Mouse (Mus musculus) limb, embryonic 10.5 days (tissue): ENCODE data around the gene Myo1b. TPM values are rescaled to one million over a fixed set of nuclear protein-coding genes. Genes with fewer than 3 reads are reported as not detected.
"Not testable (repeated sequence)": the region's sequence is repeated elsewhere in the genome, so short reads cannot be mapped to it uniquely, and the experiment has no call there.

Experiments used
- DNase-seq: peaks from one replicate; pipeline ENCODE4 v3.0.0-alpha.2; 2017; ENCODE audit warnings: low spot score
- H3K27ac ChIP-seq: fragments of 300-500 bp; sonication (generic); 2 replicates; pipeline ENCODE4 v1.5.1; 2016; ENCODE audit warnings: mild to moderate bottlenecking
- H3K27me3 ChIP-seq: fragments of 300-500 bp; sonication (generic); 2 replicates; pipeline ENCODE4 v1.6.1; 2016; ENCODE audit warnings: low read depth, mild to moderate bottlenecking; ENCODE audit not compliant: poor library complexity, severe bottlenecking
- H3K36me3 ChIP-seq: fragments of 300-500 bp; sonication (generic); 2 replicates; pipeline ENCODE4 v1.6.1; 2016; ENCODE audit warnings: mild to moderate bottlenecking, moderate library complexity
- H3K4me1 ChIP-seq: fragments of 300-500 bp; sonication (generic); 2 replicates; pipeline ENCODE4 v1.6.1; 2016
- H3K4me3 ChIP-seq: fragments of 300-500 bp; sonication (generic); 2 replicates; pipeline ENCODE4 v1.5.1; 2016; ENCODE audit warnings: mild to moderate bottlenecking, moderate library complexity
- H3K9me3 ChIP-seq: fragments of 300-500 bp; sonication (generic); replicated peaks from 2 replicates; pipeline ENCODE4 v1.6.1; 2016; ENCODE audit warnings: mild to moderate bottlenecking
- WGBS: fragments of 180-500 bp; shearing (Covaris S2); methylation state at CpG from one replicate; pipeline ENCODE4 v1.1.7; 2016; 5-methylcytosine and 5-hydroxymethylcytosine counted together
- polyA plus RNA-seq: library from polyadenylated mRNA; unstranded; fragments of >200 nt; fragmentation: Nextera tagmentation; extraction: Ambion mirVana; gene quantifications from 2 replicates; pipeline ENCODE4 v1.2.1, GENCODE M21; 2016

The Myo1b gene
- polyA plus RNA-seq, 1 experiment from 2014 or later, result 115 TPM

DNA sequence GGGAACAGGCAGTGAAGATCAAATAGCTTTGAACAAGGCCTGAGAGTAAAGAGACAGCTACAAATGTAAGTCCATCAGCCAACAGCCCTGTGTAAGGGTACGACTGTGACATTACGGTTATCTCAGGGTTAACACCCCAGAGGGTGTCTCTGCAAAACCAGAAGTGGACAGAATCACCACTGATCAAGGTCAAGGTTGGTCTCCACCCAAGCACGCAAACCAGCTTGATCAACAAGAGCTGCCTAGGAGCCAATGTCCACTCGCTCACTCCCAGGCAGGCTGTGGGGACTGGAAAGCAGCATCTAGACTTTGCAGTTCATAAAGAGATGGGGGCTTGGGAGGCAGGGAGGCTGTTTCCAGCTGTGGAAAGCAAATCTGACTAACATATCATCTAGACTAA lies 23.9 kb downstream of the Myo1b start:
- no peak for DNase-seq
- peaks cover 60% of the 10 kb centered on the region for H3K4me1 ChIP-seq
- WGBS, result 90% methylated on average over 4 of the region's 4 CpGs
- peaks cover 25% of the 10 kb centered on the region for H3K36me3 ChIP-seq
- no peaks in the 10 kb centered on the region for H3K27me3 ChIP-seq
- H3K9me3 ChIP-seq, result no peaks in the 10 kb centered on the region
- no peak overlapping the region for H3K27ac ChIP-seq
- H3K4me3 ChIP-seq, result no peak overlapping the region

- no peak for DNase-seq
- Histone ChIP-seq H3K9me3 (no peaks in the 10 kb centered on the region), H3K4me3 (no peak overlapping the region), H3K4me1 (peaks cover 48% of the 10 kb centered on the region), H3K27me3 (no peaks in the 10 kb centered on the region), H3K36me3 (peaks cover 25% of the 10 kb centered on the region), H3K27ac (no peak overlapping the region)
- 75% methylated on average over 9 of the region's 9 CpGs for WGBS
These were observed 27.6 kb downstream of the Myo1b start for GRCm38 (mm10) chr1:51888046-51888813.

DNA sequence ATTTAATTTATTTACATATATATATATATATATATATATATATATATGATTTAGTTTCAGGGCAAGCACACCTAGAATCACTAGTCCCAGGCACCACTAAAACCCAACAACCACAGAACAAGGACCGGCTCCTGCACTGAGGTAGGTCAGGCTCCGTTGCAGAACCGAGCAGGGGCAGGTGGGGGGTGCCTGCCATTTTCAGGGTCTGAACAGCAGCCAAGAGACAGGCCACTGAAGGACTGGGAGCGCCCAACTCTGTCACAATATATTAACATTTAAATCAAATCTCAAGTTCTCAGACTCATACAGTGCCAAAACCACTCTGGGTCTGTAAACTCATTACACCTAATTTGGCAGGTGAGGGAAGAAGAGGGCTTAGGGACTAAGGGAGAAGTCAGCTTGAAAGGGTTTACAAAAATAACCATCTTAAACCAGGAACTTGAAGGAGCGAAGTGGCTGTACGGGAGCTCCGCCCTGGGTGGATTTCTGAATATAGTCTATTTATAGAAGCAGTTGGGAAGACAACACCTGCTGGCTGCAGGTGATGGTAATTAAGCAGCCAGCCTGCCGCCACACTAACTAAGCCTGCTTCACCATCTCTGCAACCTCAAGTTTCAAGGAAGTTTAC lies 30.4 kb downstream of the Myo1b start:
- H3K4me1 ChIP-seq, result peaks cover 33% of the 10 kb centered on the region
- WGBS, result 91% methylated on average over 8 of the region's 8 CpGs
- H3K36me3 ChIP-seq, result peaks cover 27% of the 10 kb centered on the region
- H3K9me3 ChIP-seq, result no peaks in the 10 kb centered on the region
- H3K4me3 ChIP-seq, result no peak overlapping the region
- no peak overlapping the region for H3K27ac ChIP-seq
- no peaks in the 10 kb centered on the region for H3K27me3 ChIP-seq
- no peak for DNase-seq

GRCm38 (mm10) chr1:51883211-51883610 lies 32.7 kb downstream of the Myo1b start:
- Histone ChIP-seq H3K4me1 (peaks cover 27% of the 10 kb centered on the region), H3K4me3 (no peak overlapping the region), H3K9me3 (no peaks in the 10 kb centered on the region), H3K36me3 (peaks cover 30% of the 10 kb centered on the region), H3K27me3 (no peaks in the 10 kb centered on the region), H3K27ac (no peak overlapping the region)
- WGBS, result 98% methylated on average over 2 of the region's 2 CpGs
- no peak for DNase-seq

- Histone ChIP-seq H3K27ac (no peak overlapping the region), H3K4me1 (peaks cover 23% of the 10 kb centered on the region), H3K9me3 (no peaks in the 10 kb centered on the region), H3K4me3 (no peak overlapping the region), H3K36me3 (peaks cover 34% of the 10 kb centered on the region), H3K27me3 (no peaks in the 10 kb centered on the region)
- 95% methylated on average over 10 of the region's 10 CpGs for WGBS
- no peak for DNase-seq
These were observed 33.1 kb downstream of the Myo1b start for GRCm38 (mm10) chr1:51882752-51883151.

DNA sequence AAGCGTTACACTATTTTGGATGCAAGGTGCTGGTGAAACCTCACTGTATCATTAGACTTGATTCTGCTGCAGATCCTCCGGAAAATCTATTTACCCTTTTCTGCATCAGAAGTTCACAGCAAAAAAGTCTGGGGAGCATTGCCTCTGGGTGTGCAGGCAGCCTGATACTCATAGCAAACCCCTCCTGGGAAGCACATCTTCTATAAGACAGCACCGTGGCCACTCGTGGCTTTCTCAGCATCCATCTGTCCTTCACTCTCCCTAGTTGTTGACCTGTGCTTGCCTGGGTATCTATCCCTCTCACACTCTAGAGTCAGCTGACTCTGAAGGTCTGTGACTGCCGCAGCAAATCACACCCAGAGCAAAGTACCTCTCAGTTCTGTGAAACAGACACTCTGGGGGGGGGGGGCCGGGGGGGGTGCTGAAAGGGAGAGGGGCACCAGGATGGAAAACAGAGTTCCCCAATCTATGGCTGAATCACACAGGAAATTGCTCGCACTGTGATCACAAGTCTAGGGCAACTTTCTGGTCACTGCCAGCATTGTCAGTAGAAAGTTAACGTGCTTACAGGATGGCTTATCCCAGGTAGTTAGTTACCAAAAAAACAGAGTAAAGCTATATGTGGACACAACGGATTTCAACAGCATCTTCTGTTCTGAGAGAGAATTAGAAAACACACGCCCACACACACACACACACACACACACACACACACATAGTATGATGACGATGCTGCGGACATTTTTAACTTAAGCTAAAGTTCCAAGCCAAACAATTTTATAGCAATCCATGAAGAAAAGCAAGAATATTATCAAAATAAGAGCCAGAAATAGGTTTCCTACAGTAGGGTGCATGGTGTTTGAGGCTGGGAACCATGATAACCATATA lies 35.7 kb downstream of the Myo1b start:
- no peak overlapping the region for H3K27ac ChIP-seq
- H3K27me3 ChIP-seq, result no peaks in the 10 kb centered on the region
- H3K36me3 ChIP-seq, result peaks cover 45% of the 10 kb centered on the region
- DNase-seq, result no peak
- no peaks in the 10 kb centered on the region for H3K9me3 ChIP-seq
- WGBS, result 63% methylated on average over 12 of the region's 12 CpGs
- H3K4me1 ChIP-seq, result peaks cover 16% of the 10 kb centered on the region
- no peak overlapping the region for H3K4me3 ChIP-seq

DNA sequence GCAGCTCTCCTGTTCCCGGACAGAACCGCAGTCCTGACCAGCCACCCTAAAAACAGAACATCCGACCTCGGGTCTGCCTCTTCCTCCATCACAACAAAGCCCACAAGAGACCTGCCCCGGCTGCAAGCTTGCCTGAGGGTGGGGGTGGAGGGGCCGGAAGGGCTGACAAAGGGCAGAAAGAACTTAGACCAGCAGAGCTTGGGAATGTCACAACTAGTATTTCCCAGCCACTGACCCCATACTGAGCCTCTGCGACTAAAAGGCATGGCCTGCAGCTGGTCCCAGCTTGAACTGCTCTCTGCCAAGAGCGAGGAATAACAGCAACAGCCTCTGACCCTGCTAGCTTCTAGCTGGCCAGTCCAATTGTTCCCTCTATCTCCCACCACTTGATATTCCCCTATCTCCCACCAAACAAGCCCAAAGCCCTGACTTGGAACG lies 36.5 kb downstream of the Myo1b start:
- Histone ChIP-seq H3K27ac (peak overlapping the region; percentile 39), H3K4me1 (peaks cover 16% of the 10 kb centered on the region), H3K36me3 (peaks cover 45% of the 10 kb centered on the region), H3K9me3 (no peaks in the 10 kb centered on the region), H3K4me3 (no peak overlapping the region), H3K27me3 (no peaks in the 10 kb centered on the region)
- DNase-seq, result no peak
- WGBS, result 29% methylated on average over 9 of the region's 9 CpGs

GRCm38 (mm10) chr1:51875462-51876225 lies 40.2 kb downstream of the Myo1b start:
- H3K27me3 ChIP-seq, result no peaks in the 10 kb centered on the region
- DNase-seq, result no peak
- peaks cover 16% of the 10 kb centered on the region for H3K4me1 ChIP-seq
- H3K9me3 ChIP-seq, result no peaks in the 10 kb centered on the region
- peaks cover 34% of the 10 kb centered on the region for H3K36me3 ChIP-seq
- no peak overlapping the region for H3K27ac ChIP-seq
- 95% methylated on average over 15 of the region's 15 CpGs for WGBS
- H3K4me3 ChIP-seq, result no peak overlapping the region

DNA sequence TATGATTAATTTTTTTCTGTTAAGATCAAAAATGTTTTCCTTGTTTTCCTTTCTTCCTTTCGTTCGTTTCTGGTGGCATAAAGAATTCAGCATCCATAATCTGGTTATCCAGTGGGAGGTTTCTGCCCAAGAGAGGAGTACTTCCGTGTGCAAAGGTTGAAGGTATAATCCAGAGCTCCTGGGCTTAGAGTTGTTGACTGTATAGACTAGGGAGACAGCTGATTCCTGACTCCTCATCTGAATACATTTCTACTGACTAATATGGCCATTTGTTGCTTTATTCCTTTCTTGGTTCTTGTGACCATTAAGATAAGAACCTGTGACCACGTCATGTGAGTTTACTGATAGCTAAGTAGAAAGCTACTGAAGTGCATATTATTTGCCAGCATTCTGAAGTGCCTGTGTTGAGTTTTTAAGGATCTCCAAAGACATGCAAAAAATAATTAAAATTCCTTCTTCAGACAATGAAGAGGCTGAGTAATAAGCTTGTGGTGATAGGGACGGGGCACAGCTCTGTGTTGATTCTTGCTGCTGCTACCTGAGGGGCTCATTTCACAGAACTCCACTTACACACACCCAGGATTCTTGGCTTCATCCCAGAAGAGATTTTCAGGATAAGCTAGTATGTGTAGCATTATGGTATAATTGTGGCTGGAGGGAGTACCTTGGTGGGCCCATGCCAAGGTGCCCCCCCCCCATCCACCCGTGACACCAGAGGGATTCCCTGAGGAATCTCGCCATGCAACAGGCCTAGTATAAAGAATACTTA lies 43.2 kb downstream of the Myo1b start:
- no peak for DNase-seq
- Histone ChIP-seq H3K27me3 (no peaks in the 10 kb centered on the region), H3K4me1 (no peaks in the 10 kb centered on the region; the same call in none of the 2 replicates), H3K9me3 (no peaks in the 10 kb centered on the region), H3K27ac (no peak overlapping the region), H3K36me3 (peaks cover 33% of the 10 kb centered on the region), H3K4me3 (no peak overlapping the region)
- WGBS, result 88% methylated on average over 7 of the region's 7 CpGs

- peaks cover 36% of the 10 kb centered on the region for H3K36me3 ChIP-seq
- not testable (repeated sequence) for H3K4me3 ChIP-seq, H3K27me3 ChIP-seq, H3K4me1 ChIP-seq, DNase-seq, H3K9me3 ChIP-seq, H3K27ac ChIP-seq
- 82% methylated on average over 2 of the region's 2 CpGs for WGBS
These were observed 44.6 kb downstream of the Myo1b start for GRCm38 (mm10) chr1:51871234-51871633.

- Histone ChIP-seq H3K27ac (no peak overlapping the region), H3K27me3 (no peaks in the 10 kb centered on the region), H3K4me3 (no peak overlapping the region), H3K9me3 (no peaks in the 10 kb centered on the region), H3K4me1 (no peaks in the 10 kb centered on the region), H3K36me3 (peaks cover 62% of the 10 kb centered on the region)
- whole genome bisulfite sequencing, result 92% methylated on average over 8 of the region's 8 CpGs
- DNase-seq, result no peak
These were observed 52.9 kb downstream of the Myo1b start for GRCm38 (mm10) chr1:51862828-51863421.
